Mouse (Mus musculus): ENCODE data around the gene Nras.

Gene Nras

DNA sequence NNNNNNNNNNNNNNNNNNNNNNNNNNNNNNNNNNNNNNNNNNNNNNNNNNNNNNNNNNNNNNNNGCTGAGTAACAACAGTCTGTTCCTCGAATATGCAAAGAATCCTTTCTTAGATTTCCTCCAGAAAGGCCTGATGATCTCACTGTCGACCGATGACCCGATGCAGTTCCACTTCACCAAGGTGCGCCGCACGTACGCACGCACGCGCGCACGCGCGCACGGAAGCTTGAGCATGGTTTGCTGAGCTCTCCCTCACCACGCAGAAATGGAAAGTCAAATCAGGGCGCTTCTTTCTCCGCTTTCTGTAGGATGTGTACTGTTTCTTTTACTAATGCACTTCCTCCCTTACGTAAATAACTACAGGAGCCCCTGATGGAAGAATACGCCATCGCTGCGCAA lies 40.6 kb downstream of the Nras start:
- no peak for DNase-seq (ENCODE audit: low spot score in 2 of 2)

DNA sequence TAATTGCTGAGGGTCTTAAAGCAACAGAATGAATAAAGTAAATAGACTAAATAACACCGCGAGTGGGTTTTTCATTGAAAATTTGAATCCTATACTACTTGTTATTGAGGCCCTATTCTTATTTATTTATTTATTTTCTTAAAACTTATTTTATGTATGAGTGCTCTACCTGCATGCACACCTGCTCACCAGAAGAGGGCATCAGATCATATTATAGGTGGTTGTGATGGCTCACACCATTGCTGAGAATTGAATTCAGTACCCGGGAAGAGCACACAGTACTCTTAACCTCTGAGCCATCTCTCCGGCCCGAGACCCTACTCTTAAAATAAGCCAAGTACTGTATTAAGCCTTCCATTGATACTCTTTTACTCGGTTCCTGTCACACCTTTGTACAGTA lies 41.6 kb downstream of the Nras start:
- DNase-seq (ENCODE audit: low spot score in 2 of 2) = no peak

DNA sequence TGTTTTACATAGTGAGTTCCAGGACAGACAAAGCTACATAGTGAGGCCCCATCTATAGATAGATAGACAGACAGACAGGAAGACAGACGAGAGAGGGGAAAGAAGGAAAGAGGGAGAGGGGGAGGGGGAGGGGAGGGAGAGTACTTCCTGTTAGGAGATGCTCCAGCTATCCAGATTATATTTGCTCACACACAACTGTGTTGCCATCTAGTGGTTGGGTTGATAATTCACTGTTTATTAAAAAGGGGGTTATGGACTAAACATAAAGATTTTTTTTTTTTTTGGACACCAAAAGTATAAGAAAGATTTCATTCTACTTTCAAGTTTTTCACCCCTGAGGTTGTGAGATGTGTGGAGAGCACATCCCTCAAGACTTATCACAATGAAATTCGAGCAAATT lies 42.6 kb downstream of the Nras start:
- no peak for DNase-seq (ENCODE audit: low spot score in 2 of 2)

DNA sequence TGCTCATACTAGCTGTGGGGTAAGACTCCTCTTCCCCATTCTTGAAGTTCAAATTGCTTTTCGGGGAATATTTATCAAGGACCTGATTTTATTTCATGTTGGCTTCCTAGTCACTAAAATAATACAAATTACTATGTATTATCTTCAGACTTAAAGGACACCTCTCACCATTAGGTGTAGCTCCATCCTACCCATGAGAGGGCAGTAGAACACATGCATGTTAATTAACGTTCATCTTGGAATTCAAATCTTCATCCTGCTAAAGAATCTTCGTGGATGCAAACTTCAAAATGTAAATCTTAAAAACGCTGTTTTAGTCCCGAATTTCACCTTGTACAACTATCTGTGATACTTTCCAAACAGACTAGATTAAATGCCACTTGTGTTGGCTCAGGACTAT lies 43.1 kb downstream of the Nras start:
- DNase-seq (ENCODE audit: low spot score in 2 of 2) = no peak

DNA sequence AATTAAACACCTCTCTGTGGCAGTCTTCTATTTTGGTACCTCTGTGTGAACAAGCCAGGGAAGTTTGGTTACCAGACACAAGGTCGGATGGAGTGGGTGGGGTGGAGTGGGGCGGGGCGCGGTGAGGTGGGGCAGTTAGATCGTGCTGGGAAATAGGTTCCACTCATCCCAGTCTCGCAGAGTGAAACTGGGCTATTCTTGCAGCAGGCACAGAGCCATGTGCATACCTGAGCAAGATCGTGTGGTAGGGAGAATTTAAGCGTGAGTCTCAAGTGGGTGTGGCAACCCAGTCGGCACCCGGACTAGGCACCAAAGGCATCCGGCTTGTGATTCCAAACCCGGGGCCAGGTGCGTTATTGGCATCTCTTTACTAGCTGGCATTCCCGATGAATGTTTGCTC lies 43.8 kb downstream of the Nras start:
- no peak for DNase-seq (ENCODE audit: low spot score in 2 of 2)

DNA sequence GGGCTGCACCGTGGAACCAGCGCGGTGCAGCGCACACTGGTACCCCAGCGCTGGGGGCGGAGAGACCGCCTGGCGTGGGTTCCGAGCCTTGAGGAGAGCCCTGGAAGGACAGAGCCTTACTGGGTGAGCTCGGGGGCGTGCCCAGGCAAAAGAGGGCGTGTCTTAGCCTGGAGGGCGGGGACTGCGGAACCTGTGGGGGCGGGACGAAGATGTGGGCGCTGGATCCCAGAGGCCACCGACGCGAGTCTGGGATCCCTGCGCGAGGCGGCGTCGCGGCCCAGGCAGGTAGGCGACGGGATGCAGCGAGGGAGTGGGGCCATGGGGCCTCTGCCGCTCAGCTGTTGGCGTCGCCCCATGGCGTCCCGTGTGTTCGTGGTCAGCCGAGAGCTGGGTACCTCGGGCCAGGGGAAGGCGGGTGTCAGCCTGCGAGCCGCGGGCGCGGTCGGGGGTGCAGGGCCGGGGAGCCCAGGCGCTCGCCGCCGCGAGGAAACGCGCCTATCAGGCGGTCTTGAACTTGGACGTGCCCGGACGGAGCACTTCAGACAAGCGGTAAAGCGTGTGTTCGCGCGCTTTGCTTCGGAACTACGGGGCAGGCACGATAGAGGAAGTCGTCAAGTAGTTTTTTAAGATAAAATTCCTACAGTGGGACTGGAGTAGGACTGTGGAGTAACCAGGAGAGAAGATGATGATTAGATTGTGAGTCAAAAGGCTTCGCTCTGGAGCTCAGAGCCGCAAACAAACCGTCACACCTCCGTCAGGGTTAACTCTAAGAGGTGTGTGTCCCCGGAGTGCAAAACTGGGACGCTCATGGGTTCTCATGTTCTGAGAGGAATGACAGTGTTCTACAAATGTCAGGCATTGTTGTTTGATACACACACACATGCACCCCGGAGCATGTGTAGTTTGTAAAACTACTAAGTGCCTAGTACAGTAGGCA lies 44.6 kb downstream of the Nras start, which contains the start of gene Dennd2c:
Gene Dennd2c, plus strand, starts transcription at position 151 of the 937 bp plus-strand sequence.
- peak; percentile 80 to 84 for DNase-seq (ENCODE audit: low spot score in 2 of 2)

DNA sequence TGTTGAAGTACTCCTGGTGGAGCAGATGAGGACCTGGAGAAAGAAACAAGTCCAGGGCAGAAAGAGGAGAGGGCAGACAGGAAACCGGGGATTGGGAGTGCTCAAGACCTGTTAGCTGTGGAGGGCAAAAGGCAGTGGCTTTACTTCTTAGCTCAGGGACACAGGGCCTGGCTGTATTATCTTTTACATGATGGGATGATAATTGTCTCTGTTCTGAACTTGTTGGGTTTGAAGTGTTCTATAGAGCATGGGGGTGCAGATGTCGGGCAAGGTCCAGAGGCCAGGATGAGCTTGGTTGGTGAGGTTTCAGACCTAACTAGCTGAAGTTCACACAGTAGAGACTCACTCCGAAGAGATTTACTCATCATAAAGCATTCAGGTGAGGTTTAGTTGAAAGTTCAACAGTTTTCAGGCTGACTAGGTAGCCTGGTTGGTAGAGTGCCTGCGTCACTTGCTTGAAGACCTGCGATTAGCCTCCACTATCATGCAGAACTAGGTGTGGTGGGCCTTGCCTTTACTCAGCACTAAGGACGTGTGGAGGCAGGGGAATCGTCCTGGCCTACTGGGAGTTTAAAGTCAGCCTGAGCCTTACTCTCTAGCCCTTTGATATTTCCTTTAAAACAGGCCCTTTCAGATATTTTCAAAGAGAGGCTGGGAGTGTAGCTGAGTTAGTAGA lies 49.6 kb downstream of the Nras start:
- DNase-seq (ENCODE audit: low spot score in 2 of 2) = no peak

DNA sequence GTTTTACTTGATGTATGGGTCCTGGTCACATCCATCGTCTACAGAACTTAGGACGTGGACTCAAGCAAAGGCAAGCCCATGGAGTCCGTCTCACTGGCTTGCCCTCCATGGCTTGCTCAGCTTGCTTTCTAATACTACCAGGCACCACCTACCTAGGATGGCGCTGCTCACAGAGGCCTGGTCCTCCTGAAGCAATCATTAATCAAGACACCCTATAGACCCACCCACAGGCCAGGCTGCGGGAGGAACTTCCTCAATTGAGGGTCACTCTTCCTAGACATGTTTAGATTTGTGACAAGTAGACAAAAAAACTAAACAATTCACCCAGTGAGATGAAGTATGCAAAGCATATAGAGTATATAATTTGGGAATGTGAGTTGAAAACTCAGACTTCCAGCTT lies 54.1 kb downstream of the Nras start:
- DNase-seq (ENCODE audit: low spot score in 2 of 2) = no peak

All from right cerebral cortex, postnatal 10 days (tissue).